Mouse (Mus musculus) CH12.LX (cell line): ENCODE data around the gene Cx3cl1. TPM values are rescaled to one million over a fixed set of nuclear protein-coding genes. Genes with fewer than 3 reads are reported as not detected.

Source experiments
- DNase-seq: peaks from one replicate; pipeline ENCODE4 v3.0.0-alpha.2; 2013; ENCODE audit errors: extremely low read depth
- H3K27ac ChIP-seq: 2 replicates; pipeline ENCODE4 v1.5.1; 2012; ENCODE audit warnings: low read depth, mild to moderate bottlenecking, control low read depth, moderate library complexity; ENCODE audit not compliant: insufficient read depth
- H3K27me3 ChIP-seq: replicated peaks from 2 replicates; pipeline ENCODE3; 2012; ENCODE audit warnings: inconsistent platforms
- H3K36me3 ChIP-seq, 2 experiments: replicated peaks in 1 of 2; 2 replicates each; pipeline versions ENCODE3 to v1.6.1; 2012; ENCODE audit warnings: inconsistent platforms in 1 of 2, low read length in 1 of 2, mild to moderate bottlenecking in 1 of 2, mixed read lengths in 1 of 2, moderate library complexity in 1 of 2; ENCODE audit not compliant: control insufficient read depth in 1 of 2, insufficient read depth in 1 of 2
- H3K4me1 ChIP-seq, 2 experiments: 2 replicates each; pipeline ENCODE4 v1.6.1; 2012; ENCODE audit warnings: inconsistent platforms in 1 of 2, moderate library complexity in 1 of 2; ENCODE audit not compliant: insufficient read depth in 2 of 2, control insufficient read depth in 1 of 2
- H3K4me2 ChIP-seq: 2 replicates; pipeline ENCODE4 v1.6.1; 2012; ENCODE audit warnings: low read depth, mild to moderate bottlenecking, control low read depth; ENCODE audit not compliant: poor library complexity, insufficient read depth, severe bottlenecking
- H3K4me3 ChIP-seq, 3 experiments: fragments of 150-350 bp in 1 of 3; sonication (generic) in 1 of 3; replicated peaks in 1 of 3; 2 replicates each; pipeline versions ENCODE3 to v1.5.1; 2011 to 2012; ENCODE audit warnings: low read depth in 2 of 3, low read length in 2 of 3, mild to moderate bottlenecking in 2 of 3, moderate library complexity in 2 of 3, control low read depth in 1 of 3, improper control_type of control experiment in 1 of 3, inconsistent platforms in 1 of 3, mixed read lengths in 1 of 3; ENCODE audit not compliant: poor library complexity in 1 of 3
- H3K79me2 ChIP-seq: replicated peaks from 2 replicates; pipeline ENCODE4 v1.6.1; 2012; ENCODE audit warnings: mild to moderate bottlenecking, moderate library complexity; ENCODE audit not compliant: control insufficient read depth, poor library complexity, insufficient read depth, severe bottlenecking; ENCODE audit errors: extremely low read depth
- H3K9ac ChIP-seq: 2 replicates; pipeline ENCODE4 v1.6.1; 2012; ENCODE audit warnings: low read depth, mild to moderate bottlenecking, control low read depth, moderate library complexity; ENCODE audit not compliant: insufficient read depth
- H3K9me3 ChIP-seq: replicated peaks from 2 replicates; pipeline ENCODE3; 2012; ENCODE audit warnings: low read length, inconsistent platforms, mixed read lengths
- CHD2 ChIP-seq: IDR thresholded peaks from 2 replicates; pipeline ENCODE4 v1.6.1; 2011; ENCODE audit warnings: low read length, improper control_type of control experiment
- EP300 ChIP-seq: IDR thresholded peaks from 2 replicates; pipeline ENCODE4 v1.6.1; 2011; ENCODE audit warnings: low read length, improper control_type of control experiment
- ETS1 ChIP-seq: conservative IDR thresholded peaks from 2 replicates; pipeline ENCODE4 v1.6.1; 2012; ENCODE audit warnings: low read depth, mild to moderate bottlenecking, inconsistent platforms, low read length, improper control_type of control experiment, moderate library complexity
- JUN ChIP-seq: IDR thresholded peaks from 2 replicates; pipeline ENCODE4 v1.6.1; 2011; ENCODE audit warnings: low read depth, mild to moderate bottlenecking, low read length, improper control_type of control experiment, moderate library complexity; ENCODE audit not compliant: insufficient read depth
- JUND ChIP-seq: conservative IDR thresholded peaks from 2 replicates; pipeline ENCODE4 v1.6.1; 2011; ENCODE audit warnings: low read depth, low read length, improper control_type of control experiment
- KAT2A ChIP-seq: IDR thresholded peaks from 2 replicates; pipeline ENCODE4 v1.6.1; 2012; ENCODE audit warnings: low read length, improper control_type of control experiment, inconsistent platforms; ENCODE audit not compliant: insufficient replicate concordance
- MAFK ChIP-seq: IDR thresholded peaks from 2 replicates; pipeline ENCODE4 v1.6.1; 2011; ENCODE audit warnings: low read length, improper control_type of control experiment; ENCODE audit not compliant: insufficient replicate concordance
- MAX ChIP-seq: IDR thresholded peaks from 2 replicates; pipeline ENCODE4 v1.6.1; 2011; ENCODE audit warnings: low read length, improper control_type of control experiment
- NELFE ChIP-seq: IDR thresholded peaks from 2 replicates; pipeline ENCODE4 v1.6.1; 2011; ENCODE audit warnings: low read depth, low read length, improper control_type of control experiment
- POLR2A ChIP-seq: IDR thresholded peaks from 2 replicates; pipeline ENCODE4 v1.6.1; 2011; ENCODE audit warnings: low read depth, mild to moderate bottlenecking, improper control_type of control experiment, low read length
- RCOR1 ChIP-seq: conservative IDR thresholded peaks from 2 replicates; pipeline ENCODE4 v1.6.1; 2012; ENCODE audit warnings: low read depth, mild to moderate bottlenecking, inconsistent platforms, low read length, improper control_type of control experiment
- SIN3A ChIP-seq: IDR thresholded peaks from 2 replicates; pipeline ENCODE4 v1.6.1; 2012; ENCODE audit warnings: low read length, improper control_type of control experiment, inconsistent platforms
- SMC3 ChIP-seq: IDR thresholded peaks from 2 replicates; pipeline ENCODE4 v1.6.1; 2011; ENCODE audit warnings: low read depth, low read length, improper control_type of control experiment
- TCF12 ChIP-seq: IDR thresholded peaks from 2 replicates; pipeline ENCODE4 v1.6.1; 2014; ENCODE audit warnings: low read depth, mild to moderate bottlenecking, inconsistent platforms, low read length, improper control_type of control experiment
- UBTF ChIP-seq: IDR thresholded peaks from 2 replicates; pipeline ENCODE4 v1.6.1; 2012; ENCODE audit warnings: low read depth, mild to moderate bottlenecking, inconsistent platforms, low read length, improper control_type of control experiment, moderate library complexity
- ZNF384 ChIP-seq: IDR thresholded peaks from 2 replicates; pipeline ENCODE4 v1.6.1; 2012; ENCODE audit warnings: low read depth, low read length, improper control_type of control experiment, inconsistent platforms
- dilution Hi-C: fragments of 300-500 bp; cut with MboI; formaldehyde crosslinking; loops from 2 replicates; pipeline ENCODE4 v1.14.3; 2020; ENCODE audit warnings: low sequenced_read_pairs; ENCODE audit not compliant: extremely low pct_unique_long_range_greater_than_20kb, extremely low pct_ligation_motif_present
- in situ Hi-C: fragments of 300-500 bp; cut with MboI; formaldehyde crosslinking; loops from 3 replicates; pipeline ENCODE4 v1.14.3; 2019; ENCODE audit warnings: low sequenced_read_pairs, low pct_ligation_motif_present, low pct_unique_long_range_greater_than_20kb, mixed read lengths
- polyA plus RNA-seq: library from polyadenylated mRNA; unstranded; fragments of >175 nt; gene quantifications from 2 replicates; pipeline ENCODE4 v1.2.1, GENCODE M21; 2012; ENCODE audit warnings: low read depth; ENCODE audit not compliant: insufficient read length
- total RNA-seq, 2 experiments: library from RNA; depleted of rRNA; stranded (reverse); fragments of 300-350 nt in 1 of 2; fragments of >200 nt in 1 of 2; gene quantifications; 2 replicates each; pipeline ENCODE4 v1.2.3; 2012 to 2014

The Cx3cl1 gene
- total and polyA plus RNA-seq, 3 experiments = 0.19 to 4.2 (median 3.7) TPM

DNA sequence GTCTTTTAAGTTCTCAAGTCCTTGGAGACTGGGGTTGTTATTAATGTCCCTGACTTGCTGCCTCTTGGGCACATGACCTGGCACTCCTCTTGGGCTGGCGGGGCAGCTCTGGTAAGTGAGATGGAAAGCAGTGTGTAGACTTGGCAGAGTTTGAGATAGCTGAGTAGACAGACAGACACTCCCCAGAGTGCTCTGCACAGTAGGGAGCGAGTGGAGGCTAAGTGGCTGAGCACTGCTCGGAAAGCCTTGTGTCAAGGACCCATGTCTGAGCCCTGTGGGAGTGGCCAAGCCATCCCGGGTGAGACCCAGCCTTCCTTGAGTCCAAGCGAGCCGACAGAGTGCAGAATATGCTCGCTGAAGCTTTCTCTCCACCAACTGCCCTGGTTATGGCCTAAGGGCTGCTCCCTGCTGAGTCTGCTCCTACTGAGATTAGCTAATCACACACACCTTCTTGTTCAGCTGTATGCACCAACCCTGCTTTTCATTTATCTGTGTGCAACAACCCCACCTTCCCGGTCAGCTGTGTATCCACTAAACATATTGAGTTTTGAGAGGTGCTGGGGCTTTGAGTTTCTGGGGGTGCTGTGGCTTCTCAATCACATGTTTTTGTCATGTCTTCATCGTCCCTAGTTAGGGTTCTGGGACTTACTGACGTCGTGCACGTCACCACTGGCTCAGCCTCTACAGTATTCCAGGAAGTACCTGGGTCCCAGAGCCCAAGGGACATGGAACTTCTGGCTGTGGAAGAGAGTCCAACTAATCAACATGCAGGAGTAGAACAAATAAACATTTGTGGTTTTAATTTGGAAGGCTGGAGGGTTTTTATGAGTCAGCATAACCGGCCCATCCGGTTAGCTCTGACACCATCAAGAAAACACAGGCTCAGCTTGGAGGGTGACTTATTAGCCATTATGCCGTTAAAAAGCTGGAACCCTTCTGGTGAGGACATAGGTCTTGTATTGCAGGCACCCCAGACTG lies 16.0 kb downstream of the Cx3cl1 start:
- Histone ChIP-seq H3K4me1 (peaks cover 22 to 69% of the 10 kb centered on the region in 2 experiments), H3K9ac (no peak overlapping the region), H3K9me3 (no peaks in the 10 kb centered on the region), H3K4me3 (no peak overlapping the region)
- dilution Hi-C loops (no loop called here), in situ Hi-C loops (no loop called here)
- no peak for DNase-seq
- TF ChIP-seq ZNF384 (no peak), TCF12 (no peak), ETS1 (no peak), POLR2A (no peak), JUND (no peak), UBTF (no peak), SMC3 (no peak), SIN3A (no peak), CHD2 (no peak), MAX (no peak), NELFE (no peak)
- TF ChIP-seq, all 38 proteins: peak for 0
- Histone ChIP-seq H3K4me2 (no peak overlapping the region), H3K79me2 (no peaks in the 10 kb centered on the region), H3K27ac (no peak overlapping the region), H3K27me3 (no peaks in the 10 kb centered on the region), H3K36me3 (no peaks in the 10 kb centered on the region)

DNA sequence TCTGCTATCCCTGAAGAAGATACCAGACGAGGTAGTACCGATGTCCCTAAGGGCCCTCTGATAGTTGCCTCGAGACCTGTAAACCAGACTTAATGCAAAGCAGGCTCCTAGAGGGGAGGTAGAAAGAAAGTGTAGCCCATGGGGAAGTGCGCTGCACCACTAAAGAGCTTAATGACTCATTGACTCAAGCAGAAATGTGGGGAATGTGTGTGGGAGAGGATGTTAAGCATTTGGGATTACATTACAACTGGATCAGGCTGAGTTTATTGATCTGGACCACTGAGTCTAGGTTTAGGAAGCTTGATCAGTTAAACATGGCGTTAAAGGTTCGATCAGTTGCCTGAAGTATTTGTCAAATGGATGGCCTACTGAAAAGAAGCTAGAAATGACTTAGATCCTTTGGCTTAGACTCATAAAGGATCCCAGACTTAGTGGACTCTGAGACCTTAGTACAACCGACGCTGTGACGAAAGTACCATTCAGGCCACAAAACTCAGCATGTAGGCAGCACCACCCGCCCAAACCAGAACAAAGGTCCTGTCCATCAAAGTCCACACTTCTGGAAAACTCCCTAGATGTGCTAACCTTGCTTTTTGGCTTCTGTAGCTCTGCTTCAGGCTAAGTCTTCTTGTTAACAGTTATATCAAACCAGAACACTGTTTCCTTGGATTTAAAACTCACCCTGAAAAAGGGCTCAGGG lies 17.6 kb downstream of the Cx3cl1 start:
- H3K27ac ChIP-seq = no peak overlapping the region
- no peak overlapping the region for H3K4me3 ChIP-seq
- no peak for DNase-seq
- in situ Hi-C loops (no loop called here), dilution Hi-C loops (no loop called here)
- H3K9me3 ChIP-seq = no peaks in the 10 kb centered on the region
- H3K36me3 ChIP-seq = no peaks in the 10 kb centered on the region
- no peak overlapping the region for H3K9ac ChIP-seq
- H3K27me3 ChIP-seq = no peaks in the 10 kb centered on the region
- H3K4me2 ChIP-seq = no peak overlapping the region
- TF ChIP-seq KAT2A = no peak
- TF ChIP-seq CHD2 = no peak
- TF ChIP-seq JUN = no peak
- no peak for TF ChIP-seq RCOR1
- peak; percentile 1; the same call in 1 of the 2 replicates for TF ChIP-seq EP300
- no peak for TF ChIP-seq MAFK
- no peaks in the 10 kb centered on the region for H3K79me2 ChIP-seq
- peaks cover 17 to 53% of the 10 kb centered on the region in 2 experiments for H3K4me1 ChIP-seq
